Mouse (Mus musculus): Measurements from ENCODE around the gene Pax7.

Gene Pax7

GRCm38 (mm10) chr4:139754148-139754710, 79.1 kb downstream of the Pax7 start:
- DNase-seq (ENCODE audit: low read depth, low spot score): no peak

DNA sequence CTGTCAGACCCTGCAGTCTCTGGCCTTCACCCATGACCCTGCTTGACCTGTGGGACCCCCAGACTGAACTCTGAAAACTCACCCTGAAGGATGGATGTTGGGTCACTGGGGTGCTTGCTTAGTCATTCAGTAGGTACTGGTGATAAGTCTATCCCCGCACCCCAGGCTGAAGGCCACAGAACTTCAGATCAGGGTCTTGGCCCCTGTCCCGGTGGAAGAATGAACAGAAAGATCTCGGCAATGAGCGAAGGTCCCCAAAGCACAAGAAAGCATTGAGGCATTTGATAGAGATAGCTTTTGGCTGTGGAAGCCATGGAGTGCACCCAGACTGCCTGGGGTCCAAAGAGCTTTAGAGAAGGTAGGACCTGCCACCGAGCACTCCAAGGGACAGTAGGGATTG, 82.4 kb downstream of the Pax7 start:
- DNase-seq (ENCODE audit: low read depth, low spot score): no peak

GRCm38 (mm10) chr4:139747190-139747936, 86.0 kb downstream of the Pax7 start:
- DNase-seq (ENCODE audit: low read depth, low spot score): no peak

- no peak for DNase-seq (ENCODE audit: low read depth, low spot score)
Measured at GRCm38 (mm10) chr4:139746177-139746576, 87.2 kb downstream of the Pax7 start.

- DNase-seq (ENCODE audit: low read depth, low spot score): no peak
Measured at GRCm38 (mm10) chr4:139744765-139745395, 88.4 kb downstream of the Pax7 start.

DNA sequence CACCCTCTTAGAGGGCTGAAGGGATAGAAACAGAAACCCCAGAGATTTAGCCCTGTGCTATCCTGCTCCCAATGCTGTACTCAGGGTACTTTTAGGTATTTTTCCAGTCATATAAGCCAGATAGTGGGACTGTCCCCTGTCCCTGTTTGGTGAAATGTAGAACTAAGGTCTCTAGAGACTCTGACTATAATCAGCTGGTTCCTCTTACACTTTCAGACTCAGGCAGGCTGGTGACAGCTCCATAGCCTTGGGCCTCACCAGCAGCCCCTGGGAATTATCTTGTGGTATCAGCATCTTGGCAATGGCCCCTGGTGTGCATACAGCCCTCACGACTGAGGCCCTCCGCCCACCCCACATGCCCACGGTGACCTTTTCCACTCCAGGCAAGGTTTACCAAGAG, 89.7 kb downstream of the Pax7 start:
- DNase-seq (ENCODE audit: low read depth, low spot score): no peak

- no peak for DNase-seq (ENCODE audit: low read depth, low spot score)
Measured at GRCm38 (mm10) chr4:139737035-139737434, 96.3 kb downstream of the Pax7 start.

DNA sequence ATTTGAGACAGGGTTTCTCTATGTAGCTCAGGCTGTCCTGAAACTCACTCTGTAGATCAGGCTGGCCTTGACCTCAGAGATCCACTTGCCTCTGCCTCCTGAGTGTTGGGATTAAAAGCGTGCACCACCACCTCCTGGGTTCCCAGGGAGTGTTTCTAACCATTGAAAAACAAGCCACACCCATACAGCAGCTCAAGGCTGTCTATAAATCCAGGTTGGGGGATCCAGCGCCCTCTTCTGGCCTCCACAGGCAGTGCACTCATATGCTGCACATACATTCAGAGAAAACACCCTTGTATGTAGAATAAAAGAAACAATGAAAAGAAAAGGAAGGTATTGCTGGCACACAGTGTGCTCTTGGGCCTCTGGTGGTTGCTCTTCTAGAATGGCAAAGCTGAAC, 106.2 kb downstream of the Pax7 start:
- no peak for DNase-seq (ENCODE audit: low read depth, low spot score)

DNA sequence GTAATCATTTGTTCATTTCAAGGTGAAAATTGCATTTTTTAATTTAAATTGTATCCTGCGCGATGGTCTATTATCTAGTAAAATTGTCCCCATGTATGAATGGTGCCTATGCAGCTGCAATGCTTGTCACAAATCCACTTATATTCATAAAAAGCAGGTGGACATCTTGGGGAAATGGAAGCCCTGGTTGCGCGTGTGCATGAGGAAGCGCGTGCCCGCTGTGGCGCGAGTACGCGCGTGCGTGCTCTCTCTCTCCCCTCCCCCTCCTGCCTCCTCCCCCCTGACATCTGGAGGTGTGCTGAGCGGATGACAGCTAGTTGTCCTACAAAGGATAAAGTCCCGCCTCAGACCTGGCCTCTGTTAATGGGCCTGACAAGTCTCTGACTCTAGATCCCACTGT, 107.9 kb downstream of the Pax7 start:
- no peak for DNase-seq (ENCODE audit: low read depth, low spot score)

DNA sequence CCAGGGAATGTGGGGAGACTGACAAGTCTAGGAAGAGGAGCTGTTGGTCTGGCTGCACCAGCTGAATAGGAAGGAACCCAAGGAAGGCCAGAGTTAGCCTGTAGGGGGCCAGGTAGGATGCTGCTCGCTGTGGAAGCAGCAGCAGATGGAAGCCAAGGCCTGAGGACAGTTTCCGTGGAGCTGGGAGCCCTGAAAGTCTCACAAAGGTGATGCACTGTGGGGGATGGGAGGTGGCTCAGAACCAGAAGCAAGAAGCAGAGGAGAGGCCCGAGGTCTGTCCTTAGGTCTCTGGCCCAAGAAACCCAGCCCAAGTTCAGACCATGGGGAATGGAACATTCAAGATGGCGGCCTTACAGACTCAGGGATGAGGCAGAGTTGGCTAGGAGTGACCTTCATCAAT, 109.0 kb downstream of the Pax7 start:
- DNase-seq (ENCODE audit: low read depth, low spot score): no peak

- DNase-seq (ENCODE audit: low read depth, low spot score): no peak
Measured at GRCm38 (mm10) chr4:139718978-139719377, 114.3 kb downstream of the Pax7 start.

GRCm38 (mm10) chr4:139716477-139717169, 116.7 kb downstream of the Pax7 start:
- DNase-seq (ENCODE audit: low read depth, low spot score): no peak

DNA sequence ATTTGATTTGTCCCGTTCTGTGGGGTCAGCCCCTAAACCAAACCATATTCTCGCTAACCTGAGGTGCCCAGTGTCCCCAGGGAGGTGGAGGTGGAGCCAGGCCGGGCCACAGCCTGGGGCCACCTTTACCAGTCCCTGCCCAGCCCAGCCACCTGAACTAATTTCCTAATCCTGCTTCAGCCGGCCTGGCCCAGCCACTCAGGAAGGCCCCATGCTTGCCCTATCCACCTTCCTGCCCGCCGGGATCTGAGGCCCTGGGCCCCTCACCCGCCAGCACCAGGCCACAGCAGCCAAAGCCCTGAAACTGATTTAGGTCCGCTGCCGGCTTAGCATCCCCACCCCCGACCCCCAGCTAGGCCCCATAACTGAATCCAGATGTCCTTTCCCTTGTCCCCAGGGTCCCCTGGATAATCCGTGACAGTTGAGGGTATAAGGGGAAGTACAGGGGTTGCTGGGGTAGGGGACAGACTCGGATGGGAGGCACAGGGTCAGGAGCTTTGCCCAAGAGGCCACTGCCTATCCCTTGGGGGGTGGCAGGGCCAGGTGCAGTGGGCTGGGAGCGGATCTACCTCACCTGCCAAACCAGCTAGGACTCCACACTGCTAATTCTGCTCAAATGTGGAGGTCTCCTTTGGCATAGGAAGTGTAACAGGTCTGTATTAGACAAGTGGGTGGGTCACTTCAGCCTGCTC, 117.9 kb downstream of the Pax7 start:
- no peak for DNase-seq (ENCODE audit: low read depth, low spot score)

DNA sequence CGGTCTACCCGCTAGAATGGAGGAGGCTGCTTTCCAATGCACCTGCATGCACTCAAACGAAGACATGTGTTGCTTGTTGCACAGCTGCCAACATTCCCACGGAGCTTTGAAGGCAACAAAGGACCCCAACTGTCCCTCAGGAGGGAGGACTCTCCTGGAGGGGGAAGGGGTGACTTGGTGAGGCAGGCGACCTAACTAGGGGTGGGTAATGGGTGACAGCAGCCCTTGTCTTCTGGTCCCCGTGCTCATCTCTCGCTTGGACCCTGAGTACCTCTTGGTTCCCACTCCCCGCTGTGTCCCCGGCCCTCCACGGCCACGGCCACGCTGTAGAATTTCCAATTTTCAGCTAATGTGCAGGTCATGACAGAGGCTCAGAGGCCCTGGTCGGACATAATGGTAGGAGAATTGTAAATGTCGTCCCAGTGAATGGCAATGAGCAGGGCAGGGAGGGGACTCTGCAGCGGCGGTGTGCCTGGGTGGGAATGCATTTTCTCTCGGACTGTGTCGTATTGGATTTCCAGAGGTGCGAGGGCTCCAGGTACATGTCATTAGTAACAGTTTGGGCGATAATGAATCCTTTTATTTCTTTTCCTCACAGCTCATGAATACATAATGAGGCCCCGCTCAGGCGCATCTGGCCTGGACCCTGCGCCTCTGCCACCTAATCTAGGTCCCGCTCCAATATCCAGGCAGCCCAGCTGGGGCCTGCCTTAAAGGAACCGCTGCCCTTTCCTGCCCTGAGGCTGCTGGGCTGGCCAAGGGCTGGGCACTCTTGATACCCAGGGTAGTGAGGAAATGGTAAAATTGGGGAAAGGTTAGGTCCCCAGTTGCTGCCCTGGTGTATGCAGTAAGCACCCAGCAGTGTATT, 122.6 kb downstream of the Pax7 start:
- no peak for DNase-seq (ENCODE audit: low read depth, low spot score)

DNA sequence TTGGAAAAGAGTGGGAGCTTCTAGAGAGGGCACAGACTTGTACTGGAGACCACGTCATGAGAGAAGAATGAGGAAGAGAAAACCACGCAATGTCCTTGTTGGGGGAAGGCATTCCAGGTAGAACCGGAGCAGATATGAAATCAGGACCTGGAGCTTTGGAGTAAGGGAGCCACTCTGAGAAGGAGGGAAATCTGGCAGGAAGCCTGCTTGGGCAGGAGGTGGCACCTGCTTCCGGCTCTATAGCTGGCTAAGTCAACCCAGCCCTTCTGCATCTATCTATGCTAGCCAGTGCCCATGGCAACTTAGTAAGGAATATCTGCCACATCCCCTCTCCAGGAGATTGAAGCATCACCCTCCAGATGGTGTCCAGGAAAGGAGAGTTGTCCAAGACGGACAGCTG, 127.3 kb downstream of the Pax7 start:
- no peak for DNase-seq (ENCODE audit: low read depth, low spot score)

DNA sequence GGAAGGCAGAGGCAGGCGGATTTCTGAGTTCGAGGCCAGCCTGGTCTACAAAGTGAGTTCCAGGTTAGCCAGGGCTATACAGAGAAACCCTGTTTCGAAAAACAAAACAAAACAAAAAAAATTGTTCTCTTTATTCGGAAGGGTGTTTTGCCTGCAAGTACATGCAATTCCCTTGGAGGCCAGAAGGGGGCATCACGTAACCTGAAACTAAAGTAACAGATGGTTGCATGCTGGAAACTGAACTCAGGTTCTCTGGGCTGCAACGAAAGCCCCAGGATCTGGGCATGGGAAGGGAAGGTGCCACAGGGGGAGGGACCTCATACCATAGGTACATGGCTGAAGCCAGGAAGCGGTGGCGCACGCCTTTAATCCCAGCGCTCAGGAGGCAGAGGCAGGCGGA, 129.9 kb downstream of the Pax7 start:
- no peak for DNase-seq (ENCODE audit: low read depth, low spot score)

- DNase-seq (ENCODE audit: low read depth, low spot score): no peak
Measured at GRCm38 (mm10) chr4:139702914-139703313, 130.4 kb downstream of the Pax7 start.

DNA sequence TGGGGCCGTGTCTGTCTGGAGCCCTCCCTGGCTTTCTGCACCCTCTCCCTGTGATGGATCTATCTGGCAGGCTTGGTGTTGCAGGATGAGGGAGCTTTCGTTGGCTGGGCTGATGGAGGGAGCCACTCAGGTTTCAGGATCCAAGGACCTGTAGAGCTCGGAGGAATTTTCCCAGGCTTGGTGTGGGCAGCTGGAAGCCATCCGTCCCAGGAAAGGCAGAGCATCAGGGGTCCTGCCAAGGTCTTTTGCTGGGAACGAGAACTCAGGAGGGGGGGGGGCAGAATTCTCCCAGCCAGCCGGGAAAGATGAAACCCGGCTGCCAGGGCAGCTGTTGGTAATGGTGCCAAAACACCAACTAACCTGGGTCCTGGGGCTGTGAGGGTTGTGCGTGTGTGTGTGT, 134.7 kb downstream of the Pax7 start:
- DNase-seq (ENCODE audit: low read depth, low spot score): no peak

- peak; percentile 34 for DNase-seq (ENCODE audit: low read depth, low spot score)
Measured at GRCm38 (mm10) chr4:139697755-139698154, 135.6 kb downstream of the Pax7 start.

DNA sequence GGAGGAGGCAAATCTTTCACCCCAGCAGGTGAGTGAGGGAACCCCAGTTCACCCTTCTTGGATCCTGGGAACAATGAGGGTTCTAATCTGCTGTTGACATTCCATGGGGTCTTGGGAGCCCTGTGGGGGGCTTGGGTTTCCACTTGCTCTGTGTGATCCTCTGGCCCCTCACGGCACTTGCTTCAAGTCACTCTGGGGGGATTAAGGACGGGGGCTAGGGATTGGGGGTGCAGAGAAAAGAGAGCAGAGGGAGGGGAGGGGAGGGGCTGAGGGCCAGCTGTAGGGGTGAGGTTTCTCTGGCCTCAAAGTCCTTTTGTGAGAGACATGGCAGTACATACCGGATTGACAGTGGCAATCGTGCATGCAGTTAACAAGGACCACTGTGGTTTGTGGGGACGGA, 140.0 kb downstream of the Pax7 start:
- no peak for DNase-seq (ENCODE audit: low read depth, low spot score)
